Mouse (Mus musculus) myocyte (in vitro differentiated cells): Measurements from ENCODE around the gene Kif1a. TPM values are rescaled to one million over a fixed set of nuclear protein-coding genes. Genes with fewer than 3 reads are reported as not detected.

Source experiments
- H3K27me3 ChIP-seq: one replicate; pipeline ENCODE4 v1.6.1; 2011; ENCODE audit not compliant: control insufficient read depth, insufficient read depth, insufficient read length
- H3K36me3 ChIP-seq: one replicate; pipeline ENCODE4 v1.6.1; 2011; ENCODE audit not compliant: control insufficient read depth, insufficient read depth
- H3K4me2 ChIP-seq: one replicate; pipeline ENCODE4 v1.6.1; 2011; ENCODE audit warnings: low read depth, control low read depth
- H3K4me3 ChIP-seq: one replicate; pipeline ENCODE4 v1.5.1; 2011; ENCODE audit warnings: mild to moderate bottlenecking, control low read depth, moderate library complexity
- H3K79me2 ChIP-seq: one replicate; pipeline ENCODE4 v1.6.1; 2011; ENCODE audit not compliant: control insufficient read depth, insufficient read depth
- H3ac ChIP-seq: one replicate; pipeline ENCODE4 v1.6.1; 2011; ENCODE audit not compliant: control insufficient read depth, insufficient read length
- CEBPB ChIP-seq: IDR thresholded peaks from 2 replicates; pipeline ENCODE4 v1.6.1; 2011; ENCODE audit warnings: mild to moderate bottlenecking, moderate library complexity; ENCODE audit not compliant: poor library complexity, insufficient read depth, severe bottlenecking
- E2F4 ChIP-seq: IDR thresholded peaks from one replicate; pipeline ENCODE4 v1.6.1; 2011; ENCODE audit warnings: mild to moderate bottlenecking, control low read depth, moderate library complexity; ENCODE audit not compliant: insufficient read depth
- MAX ChIP-seq: IDR thresholded peaks from one replicate; pipeline ENCODE4 v1.6.1; 2011; ENCODE audit warnings: low read depth, mild to moderate bottlenecking, control low read depth
- MYOD1 ChIP-seq, 3 experiments: IDR thresholded peaks; one replicate each; pipeline ENCODE4 v1.6.1; 2011; ENCODE audit warnings: control low read depth in 2 of 3, low read depth in 2 of 3, mild to moderate bottlenecking in 2 of 3, moderate library complexity in 1 of 3; ENCODE audit not compliant: insufficient read length in 2 of 3, control insufficient read depth in 1 of 3
- MYOG ChIP-seq, 3 experiments: IDR thresholded peaks; one replicate each; pipeline ENCODE4 v1.6.1; 2011; ENCODE audit warnings: control low read depth in 2 of 3, low read depth in 2 of 3, mild to moderate bottlenecking in 2 of 3; ENCODE audit not compliant: insufficient read length in 2 of 3, control insufficient read depth in 1 of 3, insufficient read depth in 1 of 3
- POLR2A ChIP-seq: IDR thresholded peaks from one replicate; pipeline ENCODE4 v1.6.1; 2011; ENCODE audit warnings: low read depth, mild to moderate bottlenecking, control low read depth, moderate library complexity; ENCODE audit not compliant: insufficient read length
- POLR2AphosphoS2 ChIP-seq: IDR thresholded peaks from one replicate; pipeline ENCODE4 v1.6.1; 2011; ENCODE audit warnings: low read depth, control low read depth; ENCODE audit not compliant: insufficient read length
- REST ChIP-seq: IDR thresholded peaks from one replicate; pipeline ENCODE4 v1.6.1; 2011; ENCODE audit warnings: mild to moderate bottlenecking, control low read depth, moderate library complexity; ENCODE audit not compliant: insufficient read depth, insufficient read length
- SRF ChIP-seq: IDR thresholded peaks from one replicate; pipeline ENCODE4 v1.6.1; 2011; ENCODE audit warnings: low read depth; ENCODE audit not compliant: control insufficient read depth, insufficient read length
- TCF12 ChIP-seq: IDR thresholded peaks from one replicate; pipeline ENCODE4 v1.6.1; 2011; ENCODE audit warnings: mild to moderate bottlenecking, control low read depth; ENCODE audit not compliant: poor library complexity, insufficient read depth, severe bottlenecking
- TCF3 ChIP-seq: IDR thresholded peaks from one replicate; pipeline ENCODE4 v1.6.1; 2011; ENCODE audit warnings: low read depth, control low read depth; ENCODE audit not compliant: insufficient read length
- USF1 ChIP-seq: IDR thresholded peaks from one replicate; pipeline ENCODE4 v1.6.1; 2011; ENCODE audit warnings: low read depth, mild to moderate bottlenecking, control low read depth, moderate library complexity
- polyA plus RNA-seq: library from polyadenylated mRNA; unstranded; fragments of >200 nt; fragmentation: generic; extraction: Trizol; gene quantifications from one replicate; pipeline ENCODE4 v1.2.1, GENCODE M21; 2012; ENCODE audit warnings: missing spikeins

Gene Kif1a
- polyA plus RNA-seq, 1 experiment, result 0.95 TPM

DNA sequence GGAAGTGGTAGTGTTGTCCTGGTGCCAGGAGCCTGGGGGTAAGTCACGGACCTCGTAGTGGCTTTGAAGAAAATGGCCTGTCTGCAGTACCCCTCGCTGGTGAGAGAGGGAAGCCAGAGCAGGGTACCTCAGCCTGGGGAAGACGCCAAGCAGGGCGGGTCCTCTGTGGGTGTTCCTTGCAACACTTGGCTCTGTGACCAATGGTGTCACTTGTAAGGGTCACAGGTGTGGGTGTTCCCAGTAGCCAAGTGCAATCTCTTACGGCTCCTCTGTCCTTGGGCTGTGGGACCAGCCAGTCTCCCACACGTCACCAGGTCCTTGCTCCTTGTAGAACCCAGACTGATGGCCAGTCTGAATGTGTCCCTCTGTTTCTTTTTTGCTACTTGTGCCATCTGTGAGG lies 95.7 kb downstream of the Kif1a start, which contains the start of gene Aqp12:
Gene Aqp12, plus strand, starts transcription at position 274 of the 400 bp plus-strand sequence.
- H3K4me3 ChIP-seq, result no peak within 1 kb of the TSS
- H3K79me2 ChIP-seq, result no peaks in the 10 kb centered on the region
- peaks cover 51% of the 10 kb centered on the region for H3K27me3 ChIP-seq
- no peak within 1 kb of the TSS for H3ac ChIP-seq
- no peaks in the 10 kb centered on the region for H3K36me3 ChIP-seq
- TF ChIP-seq REST (no peak), POLR2AphosphoS2 (no peak), TCF12 (no peak)
- H3K4me2 ChIP-seq, result no peak within 1 kb of the TSS

DNA sequence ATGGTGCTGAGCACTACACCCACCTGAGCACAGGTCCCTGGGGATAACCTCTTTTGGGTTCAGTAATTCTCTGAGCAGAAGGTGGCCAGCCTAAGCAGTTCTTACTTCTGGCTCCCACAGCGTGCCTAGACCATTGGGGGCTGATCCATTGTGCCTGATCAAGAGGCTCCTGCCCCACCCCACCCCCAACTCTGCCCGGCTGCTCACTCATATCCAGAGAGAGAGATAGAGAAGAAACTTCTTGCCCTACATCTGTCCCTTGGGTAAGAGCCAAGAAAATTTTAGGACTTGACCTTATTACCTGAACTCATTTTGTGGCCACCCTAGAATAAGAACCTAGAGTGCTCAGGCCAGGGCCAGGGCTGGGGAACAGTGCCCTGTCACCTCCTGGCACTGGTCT lies 108.9 kb downstream of the Kif1a start:
- H3K27me3 ChIP-seq, result peaks cover 32% of the 10 kb centered on the region
- H3K36me3 ChIP-seq, result no peaks in the 10 kb centered on the region
- H3K79me2 ChIP-seq, result no peaks in the 10 kb centered on the region
- no peak overlapping the region for H3ac ChIP-seq
- no peak overlapping the region for H3K4me2 ChIP-seq
- H3K4me3 ChIP-seq, result no peak overlapping the region
- TF ChIP-seq REST, result no peak
- TF ChIP-seq MAX, result no peak
- TF ChIP-seq USF1, result no peak
- no peak for TF ChIP-seq TCF3
- no peak for TF ChIP-seq POLR2AphosphoS2
- no peak for TF ChIP-seq CEBPB
- TF ChIP-seq E2F4, result no peak
- TF ChIP-seq SRF, result no peak
- no peak for TF ChIP-seq POLR2A
- no peak for TF ChIP-seq MYOG (IDR thresholded peaks at IDR 0.05; ENCODE audit: control insufficient read depth in 1 of 3, insufficient read depth in 1 of 3, insufficient read length in 2 of 3, low read depth in 2 of 3)
- no peak for TF ChIP-seq TCF12
- no peak for TF ChIP-seq MYOD1 (IDR thresholded peaks at IDR 0.05; ENCODE audit: control insufficient read depth in 1 of 3, insufficient read length in 2 of 3, low read depth in 2 of 3)

DNA sequence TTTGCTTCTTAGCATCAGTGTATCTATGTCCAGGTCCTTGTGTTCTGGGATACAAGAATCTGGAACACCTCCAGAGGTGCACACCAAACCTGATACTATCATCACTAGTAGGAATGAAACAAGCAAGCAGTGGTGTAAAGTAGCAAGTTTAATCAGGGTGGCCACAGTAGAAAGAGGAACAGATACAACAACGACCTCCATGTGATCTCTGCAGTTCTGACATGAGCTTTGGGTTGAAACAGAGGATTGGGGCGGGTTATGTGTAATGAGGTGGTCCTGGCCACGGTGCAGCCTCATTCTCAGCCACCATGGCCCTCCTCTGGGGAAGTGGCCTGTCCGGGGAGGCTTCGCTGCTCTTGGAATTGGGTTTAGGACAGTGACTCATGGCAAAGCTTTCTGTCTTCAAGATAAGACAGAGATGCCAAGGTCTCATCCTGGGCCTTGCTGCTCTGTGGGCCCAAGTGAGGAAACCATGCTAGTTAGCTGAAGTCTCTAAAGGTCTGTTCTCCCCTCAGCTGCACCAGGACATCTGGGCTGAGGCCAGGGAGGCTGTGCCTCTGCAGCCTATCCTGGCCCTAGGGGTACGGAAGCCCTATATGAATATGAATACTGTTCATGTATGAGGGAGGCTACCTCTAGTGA lies 109.4 kb downstream of the Kif1a start:
- Histone ChIP-seq H3K4me3 (no peak overlapping the region), H3K4me2 (no peak overlapping the region), H3ac (no peak overlapping the region), H3K36me3 (no peaks in the 10 kb centered on the region), H3K79me2 (no peaks in the 10 kb centered on the region), H3K27me3 (peaks cover 32% of the 10 kb centered on the region)
- TF ChIP-seq MAX (no peak), CEBPB (no peak), TCF12 (no peak), REST (no peak), POLR2AphosphoS2 (no peak), USF1 (no peak), SRF (no peak), MYOD1 (IDR thresholded peaks at IDR 0.05; ENCODE audit: control insufficient read depth in 1 of 3, insufficient read length in 2 of 3, low read depth in 2 of 3) (no peak)

DNA sequence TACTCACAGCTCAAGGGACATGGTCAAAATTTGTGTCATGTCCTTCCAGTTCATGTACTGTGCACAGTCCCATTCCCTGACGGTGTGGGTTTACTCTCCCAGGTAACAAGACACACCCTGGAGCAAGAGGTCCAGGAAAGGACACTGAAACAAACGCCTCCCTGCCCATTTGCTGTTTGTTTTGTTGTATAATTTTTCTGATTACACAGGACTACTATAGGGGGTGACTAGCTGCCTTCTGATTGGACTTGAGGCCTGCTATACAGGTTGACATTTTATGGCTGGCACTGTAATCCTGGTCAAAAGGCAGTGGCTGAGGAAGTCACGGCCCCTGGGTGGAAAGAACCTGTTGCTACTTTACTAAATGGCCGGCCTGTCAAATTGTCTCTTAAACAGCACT lies 111.9 kb downstream of the Kif1a start:
- Histone ChIP-seq H3K36me3 (no peaks in the 10 kb centered on the region), H3K4me2 (no peak overlapping the region), H3ac (no peak overlapping the region), H3K27me3 (peaks cover 12% of the 10 kb centered on the region), H3K79me2 (no peaks in the 10 kb centered on the region), H3K4me3 (no peak overlapping the region)
- TF ChIP-seq E2F4 (no peak), MYOG (IDR thresholded peaks at IDR 0.05; ENCODE audit: control insufficient read depth in 1 of 3, insufficient read depth in 1 of 3, insufficient read length in 2 of 3, low read depth in 2 of 3) (no peak), MAX (no peak), MYOD1 (IDR thresholded peaks at IDR 0.05; ENCODE audit: control insufficient read depth in 1 of 3, insufficient read length in 2 of 3, low read depth in 2 of 3) (no peak), POLR2A (no peak), CEBPB (no peak), TCF12 (no peak), POLR2AphosphoS2 (no peak), REST (no peak), TCF3 (no peak)

DNA sequence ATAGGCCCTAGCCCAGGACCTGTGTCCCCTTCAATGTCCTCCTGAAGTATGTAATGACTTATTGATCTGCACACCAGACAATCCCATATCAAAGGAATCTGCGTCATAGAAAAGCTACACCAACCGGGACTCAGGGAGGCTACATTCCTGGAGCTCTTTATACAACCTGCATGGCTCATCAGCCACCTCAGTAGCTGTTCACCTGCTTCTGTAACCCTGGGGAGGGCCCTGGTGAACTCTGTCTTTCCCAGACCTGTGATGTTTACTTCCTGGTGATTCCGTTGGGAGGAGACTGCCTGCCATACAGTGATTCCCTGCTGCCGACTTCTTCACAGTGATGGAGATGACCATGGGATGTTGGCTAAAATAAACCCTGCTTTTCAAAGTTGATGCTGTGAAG lies 112.9 kb downstream of the Kif1a start:
- H3K36me3 ChIP-seq, result no peaks in the 10 kb centered on the region
- TF ChIP-seq MYOD1 (IDR thresholded peaks at IDR 0.05; ENCODE audit: control insufficient read depth in 1 of 3, insufficient read length in 2 of 3, low read depth in 2 of 3) (no peak), CEBPB (no peak)

More for the DNA sequence above, 112.9 kb downstream of the Kif1a start:
- no peak overlapping the region for H3K4me3 ChIP-seq
- H3ac ChIP-seq, result no peak overlapping the region
- no peak overlapping the region for H3K4me2 ChIP-seq
- peaks cover 7% of the 10 kb centered on the region for H3K27me3 ChIP-seq
- H3K79me2 ChIP-seq, result no peaks in the 10 kb centered on the region
